Mouse (Mus musculus) liver, embryonic 12.5 days (tissue): Measurements from ENCODE around the gene Cfap77. TPM values are rescaled to one million over a fixed set of nuclear protein-coding genes. Genes with fewer than 3 reads are reported as not detected.

ENCODE experiments used
- ATAC-seq: fragments of 200-750 bp; cut with Nextera tagmentation; 2 replicates; pipeline ENCODE4 v1.8.0; 2017; ENCODE audit warnings: moderate number of reproducible peaks, mild to moderate bottlenecking, moderate library complexity
- H3K27ac ChIP-seq: fragments of 300-500 bp; sonication (generic); 2 replicates; pipeline ENCODE4 v1.5.1; 2016; ENCODE audit warnings: mild to moderate bottlenecking
- H3K27me3 ChIP-seq: fragments of 300-500 bp; sonication (generic); replicated peaks from 2 replicates; pipeline ENCODE4 v1.6.1; 2016; ENCODE audit warnings: mild to moderate bottlenecking, moderate library complexity
- H3K36me3 ChIP-seq: fragments of 300-500 bp; sonication (generic); 2 replicates; pipeline ENCODE4 v1.6.1; 2016; ENCODE audit warnings: mild to moderate bottlenecking, moderate library complexity
- H3K4me1 ChIP-seq: fragments of 300-500 bp; sonication (generic); 2 replicates; pipeline ENCODE4 v1.6.1; 2016
- H3K4me2 ChIP-seq: fragments of 300-500 bp; sonication (generic); 2 replicates; pipeline ENCODE4 v1.6.1; 2016; ENCODE audit warnings: mild to moderate bottlenecking, moderate library complexity
- H3K4me3 ChIP-seq: fragments of 300-500 bp; sonication (generic); 2 replicates; pipeline ENCODE4 v1.5.1; 2016; ENCODE audit warnings: mild to moderate bottlenecking, moderate library complexity
- H3K9ac ChIP-seq: fragments of 300-500 bp; sonication (generic); 2 replicates; pipeline ENCODE4 v1.6.1; 2016; ENCODE audit warnings: mild to moderate bottlenecking, moderate library complexity
- H3K9me3 ChIP-seq: fragments of 300-500 bp; sonication (generic); replicated peaks from 2 replicates; pipeline ENCODE4 v1.6.1; 2016; ENCODE audit warnings: mild to moderate bottlenecking, moderate library complexity
- WGBS: fragments of 180-500 bp; shearing (Covaris S2); methylation state at CpG from one replicate; pipeline ENCODE4 v1.1.7; 2016; ENCODE audit not compliant: insufficient replicate concordance; 5-methylcytosine and 5-hydroxymethylcytosine counted together
- polyA plus RNA-seq: library from polyadenylated mRNA; unstranded; fragments of >200 nt; fragmentation: Nextera tagmentation; extraction: Ambion mirVana; gene quantifications from 2 replicates; pipeline ENCODE4 v1.2.1, GENCODE M21; 2016

Gene Cfap77
- polyA plus RNA-seq, 1 experiment from 2014 or later, result 0.12 TPM

DNA sequence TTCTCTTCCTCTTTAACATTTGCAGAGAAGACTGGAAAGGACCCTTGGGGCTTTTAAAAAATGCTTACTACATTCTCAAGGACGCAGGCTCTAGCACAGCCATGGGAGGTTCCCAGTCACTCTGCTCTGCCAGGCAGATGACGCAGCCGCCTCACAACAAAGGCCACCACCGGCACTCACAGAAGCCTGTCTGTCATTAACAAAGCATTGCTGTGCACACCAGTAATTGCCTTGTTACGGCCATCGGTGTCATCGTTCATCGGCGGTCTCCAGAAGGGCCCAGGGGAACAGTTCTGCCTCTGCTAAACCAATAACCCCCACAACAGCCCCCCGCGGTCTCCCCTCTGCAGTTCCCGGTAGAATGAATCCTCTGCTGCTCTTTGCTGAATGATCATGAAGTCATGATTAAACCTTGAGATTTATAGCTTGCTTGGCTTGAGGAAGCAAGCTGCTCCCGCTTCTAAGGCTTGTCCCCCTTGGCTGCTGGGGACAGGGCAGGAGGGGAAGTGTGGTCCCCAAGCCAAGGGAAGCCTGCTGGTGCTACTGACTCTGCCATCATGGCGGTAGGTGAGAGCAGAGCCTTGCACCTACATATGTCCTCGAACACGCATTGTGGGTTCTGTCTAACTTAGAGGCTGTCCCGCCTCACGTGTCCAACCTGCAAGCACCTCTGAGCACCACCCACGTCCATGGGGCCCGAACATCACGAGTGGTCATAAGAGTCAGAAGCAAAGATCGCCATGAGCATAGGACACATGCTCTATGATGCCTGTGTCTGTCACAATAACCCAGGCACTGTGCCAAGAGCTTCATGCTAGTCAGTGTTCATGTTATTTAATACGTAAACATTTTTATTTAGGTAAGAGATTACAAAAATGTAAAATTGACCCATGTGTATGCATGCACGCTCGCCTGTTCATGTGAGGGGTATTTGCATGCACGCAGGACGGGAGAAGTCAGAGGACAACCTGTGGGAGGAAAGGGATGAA, 38.0 kb downstream of the Cfap77 start:
- Histone ChIP-seq H3K36me3 (no peaks in the 10 kb centered on the region), H3K27me3 (no peaks in the 10 kb centered on the region), H3K4me1 (0 out of 2 replicates have a peak, but pooled peaks cover 5% of the 10 kb centered on the region), H3K4me3 (no peak overlapping the region), H3K9me3 (no peaks in the 10 kb centered on the region), H3K9ac (no peak overlapping the region), H3K27ac (no peak overlapping the region), H3K4me2 (no peak overlapping the region)
- no peak for ATAC-seq
- 64% methylated on average over 27 of the region's 27 CpGs for WGBS

DNA sequence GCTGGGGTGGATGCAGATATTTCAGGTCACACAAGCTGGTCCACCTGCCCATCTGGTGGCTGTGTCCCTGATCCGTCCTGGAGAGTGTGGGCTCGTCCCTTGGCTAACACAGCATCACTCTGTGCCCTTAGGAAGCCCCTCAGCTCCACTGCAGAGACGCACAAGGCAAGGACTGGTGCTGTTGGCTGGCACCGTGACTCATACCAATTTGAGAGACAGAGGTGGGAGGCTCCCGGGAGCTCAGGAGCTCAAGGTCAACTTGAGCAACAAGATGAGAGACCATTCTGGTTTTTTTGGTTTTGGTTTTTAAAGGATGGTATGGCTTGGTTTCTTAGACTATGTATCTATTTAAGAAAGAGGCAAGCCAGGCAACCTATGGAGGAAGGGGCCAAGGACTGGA, 42.3 kb downstream of the Cfap77 start:
- Histone ChIP-seq H3K9ac (no peak overlapping the region), H3K27me3 (0 out of 2 replicates have a peak, but pooled peaks cover 17% of the 10 kb centered on the region), H3K9me3 (no peaks in the 10 kb centered on the region), H3K4me2 (no peak overlapping the region), H3K4me3 (no peak overlapping the region), H3K4me1 (0 out of 2 replicates have a peak, but pooled peaks cover 5% of the 10 kb centered on the region), H3K36me3 (no peaks in the 10 kb centered on the region), H3K27ac (no peak overlapping the region)
- ATAC-seq, result no peak
- 49% methylated on average over 5 of the region's 5 CpGs for WGBS

DNA sequence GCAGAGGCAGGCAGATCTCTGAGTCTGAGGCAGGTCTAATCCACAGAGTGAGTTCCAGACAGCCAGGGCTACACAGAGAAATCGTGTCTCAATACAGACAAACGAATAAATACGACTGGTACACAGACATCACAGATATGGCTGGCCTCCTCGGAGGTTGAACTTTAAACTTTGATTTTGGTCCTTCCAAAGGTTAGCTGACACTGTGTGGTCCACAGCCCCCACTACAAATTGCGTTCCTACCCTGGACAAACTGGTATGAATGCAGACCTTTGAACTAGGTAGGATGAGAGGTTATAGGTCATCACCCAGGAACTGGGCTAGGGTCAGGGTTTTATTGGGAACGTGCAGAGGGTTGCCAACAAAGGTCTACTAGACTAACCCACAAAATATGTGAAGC, 47.2 kb downstream of the Cfap77 start:
- peaks cover 30% of the 10 kb centered on the region for H3K27me3 ChIP-seq
- no peaks in the 10 kb centered on the region for H3K4me1 ChIP-seq
- no peak overlapping the region for H3K4me2 ChIP-seq
- 0 out of 2 replicates have a peak, but pooled peaks have one; percentile 15 for ATAC-seq
- WGBS, result 64% methylated on average over 6 of the region's 6 CpGs
- H3K36me3 ChIP-seq, result no peaks in the 10 kb centered on the region
- H3K4me3 ChIP-seq, result no peak overlapping the region
- no peak overlapping the region for H3K9ac ChIP-seq
- no peaks in the 10 kb centered on the region for H3K9me3 ChIP-seq
- H3K27ac ChIP-seq, result no peak overlapping the region

DNA sequence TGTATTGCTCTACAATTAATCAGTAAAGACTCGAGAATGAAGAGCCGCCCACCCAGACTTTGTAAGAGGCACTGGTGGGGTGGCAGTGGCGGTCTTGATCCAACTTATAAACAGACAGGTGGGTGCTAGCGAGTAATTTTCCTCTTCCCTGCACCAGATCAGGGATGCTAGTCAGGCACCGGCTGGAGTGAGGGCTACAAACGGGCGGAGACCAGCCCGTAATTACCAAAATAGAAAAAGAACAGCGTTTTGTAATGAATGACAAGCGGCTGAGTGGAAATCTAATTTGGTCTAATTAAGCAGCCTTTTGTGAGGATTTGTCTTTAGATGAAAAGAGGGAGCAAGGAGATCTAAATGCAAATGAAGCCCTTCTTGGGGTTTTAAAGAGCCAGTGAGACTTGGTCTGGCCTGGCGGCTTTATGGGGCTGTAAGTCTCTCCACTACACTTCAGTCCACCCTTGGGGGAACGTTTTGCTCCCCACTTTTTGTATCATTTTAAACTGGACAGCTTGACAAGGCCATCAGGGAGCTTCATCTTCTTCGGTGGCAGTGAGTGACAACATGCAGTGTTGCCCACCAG, 48.3 kb downstream of the Cfap77 start:
- Histone ChIP-seq H3K9ac (no peak overlapping the region), H3K4me3 (no peak overlapping the region), H3K27me3 (peaks cover 34% of the 10 kb centered on the region), H3K4me2 (no peak overlapping the region), H3K36me3 (no peaks in the 10 kb centered on the region), H3K27ac (no peak overlapping the region), H3K9me3 (no peaks in the 10 kb centered on the region), H3K4me1 (no peaks in the 10 kb centered on the region)
- ATAC-seq, result no peak
- 69% methylated on average over 13 of the region's 13 CpGs for WGBS

DNA sequence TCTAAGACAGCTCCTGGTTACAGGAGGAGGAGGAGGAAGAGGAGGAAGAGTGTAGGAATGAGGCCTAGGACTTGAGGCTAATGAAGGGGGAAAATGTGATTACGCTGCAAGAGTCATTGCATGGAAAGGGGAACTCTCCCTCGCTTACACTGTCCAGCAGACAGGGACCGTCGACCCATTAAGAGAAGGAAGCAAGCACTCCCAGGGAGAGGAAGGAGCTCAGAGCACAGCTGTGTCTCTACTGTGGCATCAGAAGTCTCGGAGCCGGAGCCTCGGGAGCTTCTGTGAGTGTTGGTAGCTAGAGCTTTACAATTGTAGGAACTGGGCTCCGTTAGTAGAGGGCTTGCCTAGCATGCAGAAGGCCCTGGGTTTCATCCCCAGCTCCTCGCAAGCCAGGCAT, 50.8 kb downstream of the Cfap77 start:
- H3K27me3 ChIP-seq, result peaks cover 25% of the 10 kb centered on the region

DNA sequence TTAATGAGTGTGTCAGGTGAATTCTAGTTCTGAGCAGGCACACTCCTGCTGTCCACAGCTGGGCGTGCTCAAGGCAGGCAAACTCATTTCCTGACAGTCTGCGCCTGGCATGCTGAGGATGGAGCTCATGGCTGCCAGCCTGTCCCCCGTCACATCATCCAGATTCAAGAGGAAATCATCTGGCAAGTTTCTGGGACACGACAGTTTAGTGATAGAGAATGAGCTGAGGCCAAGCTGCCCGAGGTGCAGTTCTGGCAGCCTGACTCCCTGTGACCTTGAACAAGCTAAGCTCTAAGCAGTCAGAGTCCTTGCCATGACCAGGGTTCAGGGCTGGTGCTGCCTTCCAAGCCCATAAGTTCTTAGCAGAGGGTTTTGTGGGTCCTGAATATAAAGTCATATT, 56.6 kb downstream of the Cfap77 start:
- Histone ChIP-seq H3K9ac (no peak overlapping the region), H3K4me1 (no peaks in the 10 kb centered on the region), H3K27ac (no peak overlapping the region), H3K36me3 (no peaks in the 10 kb centered on the region), H3K9me3 (no peaks in the 10 kb centered on the region), H3K27me3 (peaks cover 15% of the 10 kb centered on the region; the same call in 1 of the 2 replicates), H3K4me2 (no peak overlapping the region), H3K4me3 (no peak overlapping the region)
- WGBS, result 51% methylated on average over 5 of the region's 5 CpGs
- no peak for ATAC-seq

More for the DNA sequence above, 50.8 kb downstream of the Cfap77 start:
- H3K9me3 ChIP-seq, result no peaks in the 10 kb centered on the region
- H3K4me3 ChIP-seq, result no peak overlapping the region
- H3K36me3 ChIP-seq, result no peaks in the 10 kb centered on the region
- no peak overlapping the region for H3K4me2 ChIP-seq
- H3K9ac ChIP-seq, result no peak overlapping the region
- ATAC-seq, result no peak
- H3K27ac ChIP-seq, result no peak overlapping the region
- H3K4me1 ChIP-seq, result no peaks in the 10 kb centered on the region
- WGBS, result 36% methylated on average over 9 of the region's 9 CpGs

DNA sequence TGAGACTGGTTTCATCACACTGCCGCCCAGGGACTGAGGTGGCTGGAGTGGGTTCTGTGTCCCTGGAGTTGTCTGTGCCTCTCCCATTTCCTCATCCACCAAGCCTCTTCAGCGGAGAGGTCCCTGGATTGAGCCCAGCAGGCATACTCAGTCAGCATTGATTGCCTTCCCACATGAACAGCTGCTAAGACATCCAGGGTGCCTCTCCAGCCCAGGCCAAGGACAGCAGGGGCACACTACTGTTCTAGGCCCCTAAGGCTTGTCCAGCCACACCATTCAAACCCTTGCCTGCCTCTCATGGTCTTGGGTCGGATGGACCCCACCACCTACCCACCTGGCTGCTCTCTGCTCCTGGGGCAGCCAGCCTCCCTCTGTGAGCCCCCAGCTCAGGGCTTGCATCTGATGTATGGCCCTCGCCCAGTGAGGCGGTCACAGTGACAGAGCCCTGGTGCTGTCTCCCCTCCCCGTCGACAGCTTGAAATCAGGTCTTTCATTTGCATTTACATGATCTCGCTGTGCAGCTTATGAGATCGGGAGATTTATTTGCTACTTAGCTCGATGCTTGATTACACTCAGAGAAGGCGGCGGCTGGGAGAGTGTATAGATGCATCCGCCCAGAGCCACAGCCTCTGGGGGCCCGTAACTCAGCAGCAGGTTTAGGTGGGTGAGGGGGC, 57.6 kb downstream of the Cfap77 start:
- H3K4me1 ChIP-seq, result no peaks in the 10 kb centered on the region
- 61% methylated on average over 14 of the region's 14 CpGs for WGBS

DNA sequence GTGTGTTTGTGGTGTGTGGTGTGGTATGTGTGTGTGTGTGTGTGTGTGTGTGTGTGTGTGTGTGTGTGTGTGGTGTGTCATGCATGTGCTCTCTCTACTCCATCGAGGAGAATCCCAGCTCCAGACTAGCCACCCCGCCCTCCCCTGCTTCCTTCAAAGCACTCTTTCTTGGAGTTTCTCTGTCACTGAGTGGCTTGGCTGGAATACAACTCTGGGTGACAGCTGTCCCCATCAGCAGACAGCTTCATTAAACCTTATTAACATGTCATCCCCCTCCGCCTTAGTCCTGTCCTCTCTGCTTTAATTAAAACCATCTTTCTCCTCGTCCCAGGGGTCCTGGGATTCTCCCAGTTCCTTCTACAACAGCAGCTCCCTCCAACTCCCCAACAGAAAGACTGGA, 59.4 kb downstream of the Cfap77 start:
- WGBS, result 42% methylated on average over 4 of the region's 4 CpGs

More for the DNA sequence above, 57.6 kb downstream of the Cfap77 start:
- Histone ChIP-seq H3K9ac (no peak overlapping the region), H3K9me3 (no peaks in the 10 kb centered on the region), H3K27ac (no peak overlapping the region), H3K27me3 (peaks cover 10% of the 10 kb centered on the region; the same call in 1 of the 2 replicates), H3K4me3 (no peak overlapping the region), H3K36me3 (no peaks in the 10 kb centered on the region), H3K4me2 (no peak overlapping the region)
- ATAC-seq, result no peak

DNA sequence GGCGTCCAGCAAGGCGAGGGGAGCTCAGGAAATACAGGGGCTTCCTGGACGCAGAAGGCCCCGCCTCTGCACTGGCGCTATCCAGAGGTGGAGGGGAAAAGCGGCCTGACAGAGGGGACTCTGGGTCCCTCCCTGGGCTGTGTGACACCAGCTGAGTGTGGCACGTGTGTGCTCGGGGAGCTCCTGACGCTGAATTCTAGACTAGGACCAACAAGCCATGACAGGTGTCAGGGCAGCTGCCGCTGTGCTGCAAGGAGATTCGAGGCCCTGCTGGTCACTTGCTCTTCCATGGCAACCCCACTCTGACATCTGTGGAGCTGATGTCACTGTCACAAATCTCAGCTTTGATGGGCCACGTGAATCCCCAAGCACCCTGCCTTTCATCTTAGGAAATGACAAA, 60.9 kb downstream of the Cfap77 start:
- ATAC-seq, result no peak
- no peak overlapping the region for H3K27ac ChIP-seq
- H3K9ac ChIP-seq, result no peak overlapping the region
- no peaks in the 10 kb centered on the region for H3K4me1 ChIP-seq
- 0 out of 2 replicates have a peak, but pooled peaks cover 3% of the 10 kb centered on the region for H3K9me3 ChIP-seq
- no peak overlapping the region for H3K4me3 ChIP-seq
- H3K36me3 ChIP-seq, result no peaks in the 10 kb centered on the region
- WGBS, result 59% methylated on average over 12 of the region's 12 CpGs
- H3K27me3 ChIP-seq, result peaks cover 3% of the 10 kb centered on the region; the same call in 1 of the 2 replicates
- no peak overlapping the region for H3K4me2 ChIP-seq

More for the DNA sequence above, 59.4 kb downstream of the Cfap77 start:
- Histone ChIP-seq H3K9ac (no peak overlapping the region), H3K27ac (no peak overlapping the region), H3K27me3 (peaks cover 3% of the 10 kb centered on the region; the same call in 1 of the 2 replicates), H3K36me3 (no peaks in the 10 kb centered on the region), H3K4me2 (no peak overlapping the region), H3K4me1 (no peaks in the 10 kb centered on the region), H3K4me3 (no peak overlapping the region), H3K9me3 (no peaks in the 10 kb centered on the region)
- no peak for ATAC-seq

DNA sequence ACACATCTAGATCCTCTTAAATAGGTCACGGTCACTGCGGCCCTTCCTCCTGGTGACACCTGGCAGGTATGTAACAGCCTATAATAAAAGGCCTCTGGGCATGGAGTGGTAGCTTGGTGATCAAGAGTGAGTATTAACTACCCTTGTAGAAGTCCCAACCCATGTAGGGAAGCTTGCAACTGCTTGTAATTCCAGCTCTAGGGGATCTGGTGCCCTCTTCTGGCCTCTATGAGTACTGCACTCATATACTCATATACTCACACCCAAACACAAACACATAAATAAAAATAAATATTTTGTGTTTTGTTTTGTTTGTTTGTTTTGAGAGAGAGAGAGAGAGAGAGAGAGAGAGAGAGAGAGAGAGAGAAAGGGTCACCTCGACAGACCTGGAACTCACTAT, 66.1 kb downstream of the Cfap77 start:
- no peaks in the 10 kb centered on the region for H3K36me3 ChIP-seq
- H3K27me3 ChIP-seq, result no peaks in the 10 kb centered on the region; the same call in 1 of the 2 replicates
- WGBS, result 84% methylated on average over 3 of the region's 3 CpGs
- H3K4me3 ChIP-seq, result no peak overlapping the region
- no peak overlapping the region for H3K4me2 ChIP-seq
- no peak for ATAC-seq
- H3K27ac ChIP-seq, result no peak overlapping the region
- H3K9me3 ChIP-seq, result 0 out of 2 replicates have a peak, but pooled peaks cover 7% of the 10 kb centered on the region
- no peak overlapping the region for H3K9ac ChIP-seq
- H3K4me1 ChIP-seq, result no peaks in the 10 kb centered on the region

DNA sequence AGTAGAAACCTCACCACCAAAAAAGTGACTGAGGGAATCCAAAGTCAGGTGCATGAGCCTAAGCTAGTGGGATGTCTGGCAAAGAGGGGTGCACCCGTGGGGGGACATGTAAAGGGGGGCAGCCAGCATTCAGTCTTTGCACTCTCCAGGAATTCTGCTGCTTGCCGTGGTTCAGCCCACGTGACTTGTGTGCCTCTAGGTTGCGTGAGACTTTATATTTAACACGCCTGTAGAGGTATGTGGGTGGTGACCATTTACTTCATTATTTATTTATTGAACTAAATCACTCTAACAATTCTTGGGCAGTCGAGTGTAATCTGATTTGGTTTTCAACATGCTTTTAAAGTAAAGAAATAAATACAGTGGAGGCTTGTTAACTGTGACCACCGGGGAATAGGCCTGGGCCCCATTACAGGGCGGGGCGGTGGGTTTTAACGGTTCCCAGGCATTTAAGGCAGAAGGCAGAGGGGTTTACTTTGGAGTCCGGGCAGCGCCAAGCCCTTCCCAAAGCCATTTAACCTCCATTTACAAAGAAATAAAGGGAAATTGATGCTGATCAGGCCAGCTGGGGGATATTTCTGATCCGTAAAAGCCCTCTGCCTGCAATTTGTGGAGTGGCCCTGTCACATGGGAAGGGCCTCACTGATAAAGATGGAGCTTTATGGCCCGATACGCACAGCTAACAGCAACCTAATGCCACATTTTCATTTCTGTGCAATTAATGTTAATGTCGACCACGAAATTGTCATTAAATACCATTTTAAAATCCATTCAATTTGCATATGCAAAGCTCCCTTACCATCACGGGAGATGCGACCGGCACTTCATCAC, 74.6 kb downstream of the Cfap77 start:
- 74% methylated on average over 20 of the region's 20 CpGs for WGBS
- no peak overlapping the region for H3K9ac ChIP-seq
- no peak overlapping the region for H3K4me3 ChIP-seq
- no peak overlapping the region for H3K27ac ChIP-seq
- no peaks in the 10 kb centered on the region for H3K4me1 ChIP-seq
- no peaks in the 10 kb centered on the region for H3K9me3 ChIP-seq
- H3K4me2 ChIP-seq, result no peak overlapping the region
- no peak for ATAC-seq
- H3K36me3 ChIP-seq, result no peaks in the 10 kb centered on the region
- H3K27me3 ChIP-seq, result peaks cover 10% of the 10 kb centered on the region
